Mouse (Mus musculus): ENCODE measurements around the gene Serpine1.

Serpine1 gene

DNA sequence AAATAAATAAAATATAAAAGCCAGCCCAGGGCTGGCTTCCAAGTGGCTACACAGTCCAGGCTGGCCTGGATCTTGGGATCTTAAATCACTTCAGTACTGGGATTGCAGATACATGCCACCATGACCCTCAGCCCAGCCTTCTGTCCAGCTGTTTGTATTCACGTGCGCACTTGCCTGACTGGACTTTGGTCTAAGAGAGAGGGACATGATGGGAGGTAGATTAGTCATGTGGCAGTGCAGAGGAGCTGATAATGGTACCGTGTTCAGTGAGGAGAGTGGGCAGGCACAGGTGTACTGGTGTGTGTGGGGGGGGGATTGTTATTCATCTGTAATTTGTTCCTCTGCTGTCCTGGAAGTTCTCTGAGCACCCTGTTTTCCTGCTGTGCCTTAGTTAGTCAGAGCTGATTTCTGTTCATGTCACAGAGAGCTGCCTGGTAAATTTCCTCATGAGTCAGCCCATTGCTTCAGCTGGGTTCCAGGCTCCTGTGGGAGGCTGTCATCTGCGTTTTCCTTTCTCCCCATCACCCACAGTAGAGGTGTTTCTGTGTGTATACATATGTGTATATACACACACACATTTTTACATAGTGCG lies 20.1 kb downstream of the Serpine1 start:
- DNase-seq: peak; percentile 30 to 33

DNA sequence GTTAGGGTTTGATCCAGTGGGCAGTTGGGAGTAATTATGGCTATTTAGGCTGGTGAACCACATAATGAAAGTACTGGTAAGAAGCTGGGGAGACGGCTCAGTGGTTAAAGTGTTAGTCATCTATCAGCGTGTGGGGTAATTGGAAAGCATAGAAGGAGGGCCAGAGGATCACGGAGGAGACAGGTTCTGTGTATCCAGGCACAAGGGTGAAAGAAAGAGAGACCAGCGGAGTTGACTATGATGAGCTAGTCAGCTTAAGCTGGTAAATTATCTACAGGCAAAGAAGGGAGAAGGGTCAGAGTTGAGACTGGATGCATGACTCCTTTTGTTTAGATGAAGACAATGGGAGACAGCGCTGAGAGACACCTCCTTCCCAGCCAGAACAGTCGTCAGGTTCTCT lies 20.9 kb downstream of the Serpine1 start:
- DNase-seq: peak in 1 of 2 experiments; percentile 53

DNA sequence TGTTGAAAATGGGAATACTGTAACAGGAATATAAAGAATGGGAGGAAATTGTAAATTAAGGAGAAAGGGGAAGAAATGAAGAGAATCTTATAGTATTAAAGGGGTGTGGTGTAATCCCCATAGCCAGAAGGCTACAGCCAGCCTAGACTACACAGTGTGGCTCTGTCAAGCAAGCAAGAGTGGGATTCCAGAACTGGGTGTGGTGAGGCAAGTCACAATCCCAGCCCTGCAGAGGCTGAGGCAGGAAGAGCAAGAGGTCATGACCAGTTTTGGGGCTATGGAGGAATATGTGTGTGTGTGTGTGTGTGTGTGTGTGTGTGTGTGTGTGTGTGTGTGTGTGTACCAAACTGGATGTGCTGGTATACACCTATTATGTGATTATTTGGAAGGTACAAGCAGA lies 25.1 kb downstream of the Serpine1 start:
- no peak for DNase-seq

DNA sequence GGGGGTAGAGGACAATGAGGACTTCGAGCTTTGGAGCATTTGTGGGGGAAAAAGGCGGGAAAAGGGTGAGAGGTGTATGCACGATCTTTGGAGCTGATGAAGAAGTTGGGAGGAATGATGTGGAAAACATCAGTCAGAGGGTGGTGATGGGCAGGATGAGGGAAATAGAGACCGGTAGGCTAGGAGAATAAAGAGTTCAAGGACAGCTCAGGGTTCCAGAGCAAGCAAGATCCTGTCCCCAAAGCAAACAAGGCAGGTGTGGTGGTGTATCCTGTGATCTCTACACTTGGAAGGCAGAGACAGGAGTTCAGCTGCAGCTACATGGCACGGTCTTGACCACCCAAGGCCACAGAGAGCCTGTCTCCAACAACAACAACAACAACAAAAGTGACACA lies 25.7 kb downstream of the Serpine1 start:
- no peak for DNase-seq

DNA sequence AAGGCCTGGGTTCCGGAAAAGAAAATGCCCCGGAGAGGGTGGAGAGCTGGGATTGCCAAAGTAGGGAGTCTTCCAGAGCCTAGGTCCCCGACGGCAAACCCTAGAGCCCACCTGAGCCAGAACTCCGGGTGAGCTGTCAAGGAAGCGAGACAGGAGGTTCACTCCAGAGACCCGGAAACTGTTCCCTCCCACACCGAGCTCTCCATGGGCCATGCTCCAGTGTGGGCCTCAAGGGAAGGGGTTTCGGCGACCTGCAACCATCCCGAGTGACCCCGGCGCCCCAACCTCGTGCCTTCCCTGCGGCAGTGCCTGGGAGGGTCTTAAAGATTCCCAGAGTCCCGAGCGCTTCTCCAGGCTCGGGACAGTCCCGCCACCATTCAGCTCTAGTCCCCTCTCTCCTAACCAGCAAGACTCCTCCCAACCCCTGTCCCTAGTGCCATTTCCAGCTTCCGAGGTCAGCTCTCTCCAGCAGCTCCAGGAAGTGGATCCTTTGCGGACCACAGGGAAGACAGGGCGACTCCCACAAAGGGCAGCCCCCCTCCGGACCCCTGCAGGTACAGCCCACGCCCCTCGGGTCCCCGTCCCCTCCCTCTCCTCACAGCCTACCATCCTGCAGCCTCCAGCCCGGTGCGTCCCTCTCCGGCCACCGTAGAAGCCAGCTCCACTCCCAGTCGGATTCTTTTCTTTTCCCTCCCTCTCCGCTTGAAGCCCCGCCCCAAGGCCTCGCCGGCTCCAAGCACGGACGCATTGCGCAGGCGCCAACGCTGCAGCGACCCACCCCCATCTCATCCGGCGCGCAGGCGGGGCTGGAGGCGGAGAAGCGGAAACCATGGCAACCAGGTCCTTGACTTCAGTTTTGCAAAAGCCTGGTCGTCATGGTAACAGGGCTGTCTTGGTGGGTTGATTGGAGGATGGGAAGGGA lies 26.4 kb downstream of the Serpine1 start, which contains the start of gene Ap1s1:
Gene Ap1s1 (minus strand): TSS at position 734 of the 922 bp plus-strand sequence.
- peak; percentile 96 to 99 for DNase-seq

DNA sequence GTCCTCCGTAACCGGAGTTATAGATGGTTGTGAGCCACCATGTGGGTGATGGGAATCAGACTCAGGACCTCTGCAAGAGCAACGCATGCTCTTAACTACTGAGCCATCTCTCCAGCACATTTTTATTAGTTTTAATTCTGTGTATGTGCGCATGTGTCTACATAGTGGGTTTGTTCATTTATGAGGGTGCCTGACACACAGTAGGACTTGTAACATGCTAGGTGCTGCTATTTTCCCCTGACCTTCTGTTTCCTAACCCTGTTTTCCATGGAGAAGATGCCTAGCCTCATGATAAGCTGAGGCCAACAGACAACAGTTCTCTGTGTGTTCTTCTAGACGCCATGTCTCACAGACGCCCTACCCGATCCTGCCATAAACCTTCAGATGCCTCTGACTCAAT lies 28.1 kb downstream of the Serpine1 start:
- no peak for DNase-seq

DNA sequence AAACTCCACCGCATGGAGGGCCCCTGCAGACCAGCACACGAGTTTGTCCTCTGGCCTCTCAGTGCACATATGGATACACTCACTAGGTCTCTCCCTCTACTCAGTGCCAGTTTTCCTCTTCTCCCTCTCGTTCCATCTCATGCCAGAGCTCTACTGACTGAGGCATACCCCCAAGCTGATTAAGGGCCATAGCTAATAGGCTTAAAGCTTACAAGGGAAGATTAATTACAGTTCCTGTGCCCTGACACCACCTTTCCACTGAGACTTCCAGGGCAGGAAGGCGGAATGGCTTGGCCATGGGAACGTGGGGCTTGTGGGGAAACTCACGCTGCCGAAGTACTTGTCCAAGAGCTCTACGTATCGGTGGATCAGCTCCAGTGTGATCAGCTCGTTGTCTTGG lies 30.6 kb downstream of the Serpine1 start:
- DNase-seq: no peak

DNA sequence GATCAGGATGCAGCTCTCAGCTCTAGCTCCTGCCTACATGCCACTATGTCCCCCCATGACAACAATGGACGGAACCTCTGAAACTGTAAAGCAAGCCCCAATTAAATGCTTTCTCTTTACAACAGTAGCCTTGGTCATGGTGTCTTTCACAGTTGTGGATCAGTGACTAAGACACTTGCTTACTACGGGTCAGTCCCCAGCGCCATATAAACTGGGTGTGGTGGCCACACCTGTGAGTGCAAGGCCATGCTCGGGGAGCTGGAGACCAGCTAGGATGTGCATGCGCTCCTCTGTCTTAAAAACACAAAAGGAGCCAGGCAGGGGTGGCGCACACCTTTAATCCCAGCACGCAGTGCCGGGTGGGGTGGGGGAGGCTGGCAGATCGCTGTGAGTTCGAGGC lies 32.6 kb downstream of the Serpine1 start:
- DNase-seq: no peak

DNA sequence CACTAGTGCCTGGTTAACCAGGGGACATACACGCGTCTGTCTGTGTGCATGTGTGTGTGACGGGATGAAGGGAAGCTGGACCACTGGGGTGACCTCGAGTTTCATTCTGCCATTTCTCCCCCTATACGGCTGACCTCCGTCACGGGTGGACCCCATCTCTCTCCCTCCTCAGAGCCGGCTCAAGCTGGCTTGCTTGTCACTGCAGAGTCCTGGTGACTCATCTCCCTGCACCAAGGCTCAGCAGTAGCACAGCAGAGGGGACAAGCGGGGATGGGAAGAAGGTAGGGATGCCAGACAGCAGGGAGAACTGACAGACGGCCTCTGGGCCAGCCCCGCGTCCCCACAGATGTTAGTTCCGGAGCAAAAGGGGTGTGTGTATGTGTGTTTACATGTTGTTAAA lies 35.9 kb downstream of the Serpine1 start:
- DNase-seq: no peak

DNA sequence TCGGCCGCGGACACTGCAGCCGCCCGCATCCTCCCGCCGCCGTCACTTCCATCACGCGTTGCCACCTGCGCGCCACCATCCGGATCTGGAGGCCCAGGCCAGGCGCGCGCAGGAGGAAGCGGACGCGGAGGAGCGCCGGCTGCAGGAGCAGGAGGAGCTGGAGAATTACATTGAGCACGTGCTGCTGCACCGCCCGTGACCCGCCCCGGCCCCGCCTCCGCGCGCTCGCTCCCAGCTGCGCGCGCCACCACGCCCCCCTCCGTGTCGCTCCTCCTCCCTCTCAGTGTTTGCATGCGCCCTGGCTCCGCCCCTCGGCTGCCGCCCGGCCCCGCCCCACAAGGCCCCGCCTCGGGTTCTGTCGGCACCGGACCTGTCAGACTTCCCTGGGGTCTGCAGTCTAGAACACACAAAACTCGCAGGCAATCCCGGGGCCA lies 39.4 kb downstream of the Serpine1 start:
- DNase-seq: peak; percentile 92 to 97

DNA sequence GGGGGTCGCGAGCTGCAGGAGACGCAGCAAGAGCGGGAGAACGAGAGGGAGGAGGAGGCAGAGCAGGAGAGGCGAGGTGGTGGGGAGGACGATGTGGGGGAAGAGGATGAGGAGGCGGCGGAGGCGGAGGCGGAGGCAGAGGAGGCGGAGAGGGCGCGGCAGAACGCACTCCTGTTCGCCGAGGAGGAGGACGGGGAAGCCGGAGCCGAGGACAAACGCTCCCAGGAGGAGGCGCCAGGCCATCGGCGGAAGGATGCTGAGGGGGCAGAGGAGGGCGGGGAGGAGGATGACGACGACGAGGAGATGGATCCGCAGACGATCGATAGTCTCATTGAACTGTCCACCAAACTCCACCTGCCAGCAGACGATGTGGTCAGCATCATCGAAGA lies 40.0 kb downstream of the Serpine1 start:
- DNase-seq: peak in 1 of 2 experiments; percentile 16

DNA sequence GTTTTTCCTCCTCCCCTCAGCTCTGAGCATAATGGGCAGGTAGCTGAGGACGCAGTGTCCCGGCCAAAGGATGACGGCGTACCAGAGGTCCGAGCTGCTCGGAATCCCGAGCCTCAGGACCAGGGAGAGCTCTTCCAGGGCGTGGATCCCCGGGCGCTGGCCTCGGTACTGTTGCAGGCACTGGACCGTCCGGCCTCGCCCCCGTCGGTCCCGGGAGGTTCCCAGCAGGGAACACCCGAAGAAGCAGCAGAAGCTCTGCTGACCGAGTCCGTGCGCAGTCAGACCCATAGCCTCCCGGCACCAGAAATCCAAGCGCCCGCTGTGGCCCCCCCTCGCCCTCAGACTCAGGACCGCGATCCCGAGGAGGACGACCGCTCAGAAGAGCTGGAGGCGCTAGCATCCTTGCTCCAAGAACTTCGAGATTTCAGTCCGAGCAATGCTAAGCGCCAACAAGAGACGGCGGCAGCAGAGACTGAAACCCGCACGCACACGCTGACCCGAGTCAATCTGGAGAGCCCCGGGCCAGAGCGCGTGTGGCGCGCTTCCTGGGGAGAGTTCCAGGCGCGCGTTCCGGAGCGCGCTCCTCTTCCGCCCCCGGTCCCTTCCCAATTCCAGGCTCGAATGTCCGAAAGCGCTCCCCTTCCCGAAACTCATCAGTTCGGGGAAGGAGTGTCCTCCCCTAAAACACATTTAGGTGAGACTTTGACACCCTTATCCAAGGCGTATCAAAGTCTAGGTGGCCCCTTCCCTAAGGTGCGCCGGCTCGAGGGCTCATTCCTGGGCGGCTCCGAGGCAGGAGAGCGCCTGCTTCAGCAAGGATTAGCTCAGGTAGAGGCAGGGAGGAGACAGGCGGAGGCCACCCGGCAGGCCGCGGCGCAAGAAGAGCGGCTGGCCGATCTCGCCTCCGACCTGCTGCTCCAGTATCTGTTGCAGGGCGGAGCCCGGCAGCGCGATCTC lies 40.7 kb downstream of the Serpine1 start:
- peak; percentile 19 to 65 for DNase-seq

DNA sequence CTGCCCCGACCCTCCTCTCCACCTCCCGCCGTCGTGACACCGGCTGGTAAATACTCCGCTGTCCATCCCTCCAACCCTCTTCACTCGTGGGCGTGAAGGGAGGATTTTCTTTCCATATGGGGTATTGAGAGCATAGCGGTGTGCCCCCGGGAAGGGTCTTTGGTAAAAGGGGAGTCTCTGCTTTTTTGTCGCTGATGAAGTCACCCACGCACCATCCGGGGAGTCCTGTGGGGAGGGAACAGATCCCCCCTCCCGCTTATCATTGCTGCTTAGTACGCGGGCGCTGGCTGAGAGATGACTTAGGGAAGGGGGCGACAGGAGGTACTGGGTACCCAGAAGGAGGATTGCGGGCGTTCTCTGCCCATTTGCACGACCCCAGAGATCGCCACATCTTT lies 41.7 kb downstream of the Serpine1 start:
- no peak for DNase-seq

DNA sequence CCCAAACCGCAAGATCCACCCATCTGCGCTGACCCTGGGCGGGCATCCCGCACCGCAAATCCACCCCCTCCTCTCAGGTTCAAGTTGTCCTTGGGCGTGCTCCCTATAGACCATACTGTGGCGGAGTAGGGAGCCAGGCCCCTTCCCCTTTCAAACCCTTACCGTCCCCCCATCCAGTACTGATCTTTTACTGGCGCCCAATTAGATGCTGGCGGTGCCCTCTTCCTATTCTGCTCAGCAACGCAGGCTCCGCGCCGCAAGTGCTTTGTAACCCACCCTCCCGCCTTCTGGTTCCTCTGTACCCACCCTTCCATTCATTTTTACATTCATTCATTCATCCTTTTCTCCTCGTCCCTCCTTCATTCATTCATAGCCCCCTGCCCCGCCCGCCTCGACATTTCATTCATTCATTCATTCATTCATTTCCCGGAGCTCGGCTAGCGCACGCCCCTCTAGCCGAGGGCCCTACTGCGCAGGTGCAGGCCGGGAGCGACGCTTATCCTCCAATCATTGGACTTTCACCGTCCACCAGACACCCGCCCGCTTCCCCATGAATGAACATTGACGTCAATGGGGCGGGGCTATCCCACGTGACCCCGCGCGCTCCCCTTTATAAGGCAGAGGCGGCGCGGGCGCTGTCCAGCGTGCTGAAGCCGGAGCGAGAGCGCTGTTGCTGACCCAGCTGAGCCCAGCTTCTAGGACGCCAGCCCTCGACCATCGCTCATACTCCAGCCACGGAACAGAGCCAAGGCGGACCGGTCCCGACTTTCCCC lies 42.2 kb downstream of the Serpine1 start:
- DNase-seq: peak; percentile 97 to 98

DNA sequence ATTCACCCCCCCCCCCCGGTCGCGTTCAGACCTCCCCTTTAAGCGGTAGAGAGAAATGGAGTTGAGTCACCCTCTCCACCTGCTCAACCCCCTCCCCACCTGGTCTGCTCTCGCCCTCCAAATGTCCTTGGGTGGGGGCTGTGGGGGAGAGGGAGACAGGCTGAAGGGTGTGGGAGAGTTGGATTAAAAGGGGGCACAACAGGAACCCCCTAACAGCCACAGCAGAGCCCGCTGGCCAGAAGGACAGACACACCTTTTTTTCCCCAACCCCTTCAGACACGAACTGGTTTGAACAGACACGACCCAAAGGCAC lies 42.8 kb downstream of the Serpine1 start:
- no peak for DNase-seq

DNA sequence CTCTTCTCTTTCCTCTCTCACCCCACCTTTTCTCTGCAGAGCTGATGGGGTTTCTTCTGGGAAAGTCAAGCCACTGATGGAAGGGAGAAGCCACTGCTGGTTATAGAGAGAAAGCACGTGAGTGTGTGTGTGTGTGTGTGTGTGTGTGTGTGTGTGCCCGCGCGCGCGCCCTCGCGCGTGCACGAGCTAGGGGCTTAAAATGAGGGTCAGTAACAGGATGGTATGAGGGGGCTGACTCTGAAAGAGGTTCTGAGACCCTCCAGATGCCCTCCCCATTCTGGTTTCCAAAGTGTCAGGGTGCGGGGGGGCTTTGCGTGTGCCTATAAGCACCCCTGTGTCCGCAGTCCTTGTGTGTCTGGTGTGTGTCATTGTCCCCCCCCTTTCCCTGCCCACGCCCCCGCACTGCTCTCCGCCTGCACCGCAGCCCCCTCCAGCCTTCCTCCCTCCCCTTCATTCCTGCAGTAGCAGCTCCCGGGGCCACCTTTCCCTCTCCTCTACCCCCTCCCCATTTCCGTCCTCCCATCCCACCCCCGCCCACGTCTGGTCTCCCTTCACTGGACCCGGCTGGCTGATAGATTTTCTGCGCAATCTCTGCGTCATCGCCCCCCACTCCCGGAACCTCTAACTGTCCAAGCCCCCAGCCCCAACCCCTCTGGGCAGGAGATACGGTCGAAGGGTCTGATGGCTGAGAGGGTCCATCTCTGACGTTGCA lies 43.4 kb downstream of the Serpine1 start:
- DNase-seq: no peak

DNA sequence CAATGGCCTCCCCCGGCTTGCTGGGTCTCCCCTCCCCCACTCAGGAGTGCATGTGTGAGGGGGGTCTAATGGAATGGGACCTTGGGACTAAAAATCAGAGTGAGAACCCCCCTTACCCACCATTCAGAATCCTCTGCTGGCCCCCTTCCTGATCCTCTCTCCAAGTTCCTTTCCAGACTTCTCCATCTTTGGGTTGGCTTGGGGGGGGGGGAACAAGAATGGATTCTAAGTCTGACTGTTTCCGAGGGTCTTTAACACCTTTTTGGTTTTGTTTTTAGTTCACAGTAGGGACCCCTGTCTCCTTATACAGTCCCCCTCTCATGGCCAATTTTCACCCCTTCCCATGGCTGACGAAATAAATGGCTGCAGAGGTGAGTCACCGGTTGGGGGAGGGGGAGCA lies 46.0 kb downstream of the Serpine1 start, which contains the start of gene Vgf:
Gene Vgf (plus strand): TSS at position 301 of the 400 bp plus-strand sequence.
- DNase-seq: no peak

DNA sequence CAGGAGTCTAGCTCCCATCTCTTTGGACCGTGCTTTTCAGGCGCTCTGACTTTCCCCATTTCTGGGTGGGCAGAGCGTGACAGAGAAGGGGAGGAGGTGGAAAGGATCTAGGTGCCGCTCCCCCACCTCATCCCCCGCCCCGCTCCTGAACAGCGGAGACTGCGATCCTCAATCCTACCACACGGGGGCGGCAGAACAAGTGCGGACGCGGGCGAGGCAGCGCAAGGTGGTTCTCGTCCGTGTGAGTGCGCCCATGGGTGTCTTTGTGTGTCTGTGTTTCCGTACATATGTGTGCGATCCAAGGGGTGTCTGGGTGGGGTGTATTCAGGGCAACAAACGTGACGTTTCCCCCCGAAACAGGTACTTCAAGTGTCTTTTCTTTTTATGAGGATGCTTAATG lies 46.9 kb downstream of the Serpine1 start:
- peak; percentile 60 to 92 for DNase-seq

DNA sequence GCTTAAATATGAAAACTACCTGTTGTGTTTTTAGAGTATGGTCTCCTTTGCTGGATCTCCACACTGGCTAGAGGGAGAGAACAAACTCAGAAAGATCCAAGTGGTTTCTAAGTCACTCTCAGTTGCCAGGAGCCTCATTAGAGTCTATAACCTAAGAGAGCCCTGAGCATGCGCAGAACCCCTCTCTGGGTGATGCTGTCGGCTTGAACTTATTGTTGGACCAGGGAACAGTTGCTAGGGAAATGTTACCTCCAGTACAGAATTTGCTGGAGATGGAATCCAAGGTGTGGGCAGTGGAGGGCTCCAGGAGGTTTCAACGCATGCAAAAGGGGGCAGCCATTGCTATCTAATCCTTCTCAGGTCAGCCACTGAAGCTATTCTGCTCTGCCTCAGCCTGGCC lies 47.8 kb downstream of the Serpine1 start:
- no peak for DNase-seq

DNA sequence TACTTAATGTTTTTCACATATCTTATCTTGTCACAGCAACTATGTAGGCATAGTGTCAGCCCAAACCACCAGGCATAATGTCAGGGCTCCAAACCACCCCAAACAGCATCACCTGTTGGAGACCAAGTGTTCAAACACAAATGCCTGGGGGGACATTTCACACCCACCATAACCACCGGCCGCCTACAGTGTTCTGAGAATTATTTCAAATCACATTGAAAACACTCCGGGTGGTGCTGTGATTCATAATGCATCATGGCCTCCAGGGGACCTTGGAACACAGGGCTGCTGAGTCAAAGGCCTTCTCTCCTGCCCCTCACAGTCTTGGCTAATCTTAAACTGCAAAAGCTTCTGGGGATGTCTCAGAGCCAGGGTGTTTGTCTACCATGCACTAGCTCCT lies 56.2 kb downstream of the Serpine1 start:
- no peak for DNase-seq

DNA sequence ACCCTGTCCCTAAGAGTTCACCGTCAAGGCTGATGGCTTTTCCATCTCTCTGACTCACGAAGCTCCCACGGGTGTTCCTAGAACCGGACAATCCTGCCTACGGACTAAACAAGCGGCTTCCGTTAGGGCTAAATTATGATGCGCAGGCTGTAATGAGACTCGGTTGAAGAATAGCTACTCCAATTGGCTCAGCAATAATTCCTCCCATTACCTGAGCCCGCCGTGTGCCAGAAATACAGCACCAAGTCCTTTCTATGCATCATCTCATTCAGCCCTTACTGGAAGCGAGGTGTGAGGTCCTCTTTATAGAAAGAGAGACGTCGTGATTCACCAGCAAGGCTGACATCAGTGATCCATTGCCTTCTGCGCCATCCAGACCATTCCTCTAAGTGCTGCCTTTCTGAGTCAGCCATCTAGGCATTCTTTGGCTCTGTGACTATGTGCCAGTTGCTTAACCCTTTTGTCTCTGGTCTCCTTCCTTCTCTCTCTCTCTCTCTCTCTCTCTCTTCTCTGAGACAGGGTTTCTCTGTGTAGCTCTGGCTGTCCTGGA lies 59.6 kb downstream of the Serpine1 start:
- DNase-seq: no peak
